Comparison of ENCODE assay signal across 32 mouse cellular contexts in the genomic region with DNA sequence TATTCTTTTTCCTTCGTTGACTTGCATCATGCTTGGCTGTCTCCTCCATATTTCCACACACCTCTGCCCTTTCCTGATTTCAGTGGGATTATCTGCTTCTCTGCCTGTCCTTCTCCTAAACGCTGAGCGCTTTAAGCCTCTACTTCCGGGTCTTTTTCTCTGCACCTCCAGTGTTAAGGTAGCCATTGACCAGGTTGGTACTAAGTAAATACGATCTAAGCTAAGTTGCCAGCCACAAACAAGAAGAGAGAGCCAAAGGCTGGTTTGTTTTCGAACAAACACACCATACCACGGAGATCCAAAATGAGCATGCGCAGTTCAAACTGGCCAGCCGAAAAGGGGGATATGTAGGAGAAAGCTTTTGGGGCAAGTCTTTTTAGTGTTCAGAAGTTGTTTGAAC. TPM values are rescaled to one million over a fixed set of nuclear protein-coding genes. Genes with fewer than 3 reads are reported as not detected.
DNase-seq lines count a peak whose midpoint lies in the region; ATAC-seq and TF ChIP-seq lines count a peak whose summit lies in the region.
"Had no signal": no experiment of that assay in that cellular context is flagged by ENCODE, and none has a peak within 500 bp of the region (broad histone marks: within the 10 kb centered on the region; RNA-seq: fewer than 3 reads in every experiment).

No protein-coding gene starts in this region.

- H3K9ac ChIP-seq in liver, postnatal 0 days (replicated peaks) = no peak overlapping the region
- no peak overlapping the region for H3K9ac ChIP-seq in liver, embryonic 11.5 days (ENCODE audit: low read depth, low read length)
- 0 out of 2 replicates have a peak overlapping the region, but pooled peaks have one; percentile 5 for H3K9ac ChIP-seq in lung, postnatal 0 days (replicated peaks; ENCODE audit: low read depth)
- H3K9ac ChIP-seq in stomach, embryonic 14.5 days (replicated peaks; ENCODE audit: low read depth, low read length) = no peak overlapping the region
- no peak overlapping the region for H3K9ac ChIP-seq in stomach, postnatal 0 days (ENCODE audit: low read length)
- H3K9ac ChIP-seq: forebrain, embryonic 15.5 days; hindbrain, embryonic 12.5 days; limb, embryonic 12.5 days; liver, embryonic 13.5 days; neural tube, embryonic 15.5 days had no signal

- DNase-seq in liver, postnatal 0 days = no peak
- no peak for DNase-seq in liver, embryonic 11.5 days (ENCODE audit: low spot score)
- no peak for DNase-seq in lung, postnatal 0 days (ENCODE audit: low spot score)
- DNase-seq in lung, postnatal 14 days = no peak
- peak; percentile 31 for DNase-seq in stomach, postnatal 0 days (ENCODE audit: low spot score)
- no peak for DNase-seq in layer of hippocampus, postnatal 14 days (ENCODE audit: low spot score in 2 of 2)
- DNase-seq: adrenal gland, adult 8-10 months; B cell, adult 2 months; cerebellum, adult 8-10 months; cerebellum, postnatal 25 days; gastrocnemius, adult 2 months; gastrocnemius, postnatal 36 days; heart, adult 18-20 months; heart, postnatal 36 days; kidney, adult 9 months; liver, embryonic 13.5 days; midbrain, embryonic 14.5 days; retina, postnatal 1 day; right cerebral cortex, postnatal 14 days; thymus, postnatal 14 days had no signal

- H3K4me2 ChIP-seq in liver, postnatal 0 days (ENCODE audit: low read depth, low read length) = peak overlapping the region; percentile 42
- H3K4me2 ChIP-seq in liver, embryonic 11.5 days = no peak overlapping the region
- H3K4me2 ChIP-seq in lung, postnatal 0 days (replicated peaks; ENCODE audit: low read depth, low read length) = peak overlapping the region; percentile 39
- H3K4me2 ChIP-seq in stomach, embryonic 14.5 days (replicated peaks; ENCODE audit: low read depth, low read length) = peak overlapping the region; percentile 14; the same call in 1 of the 2 replicates
- H3K4me2 ChIP-seq in stomach, postnatal 0 days (replicated peaks; ENCODE audit: low read depth) = peak overlapping the region; percentile 44
- H3K4me2 ChIP-seq: forebrain, embryonic 15.5 days; heart, embryonic 11.5 days; hindbrain, embryonic 12.5 days; limb, embryonic 12.5 days; liver, embryonic 13.5 days; neural tube, embryonic 15.5 days had no signal

- no peaks in the 10 kb centered on the region for H3K36me3 ChIP-seq in liver, postnatal 0 days (replicated peaks; ENCODE audit: insufficient read depth, low read length)
- H3K36me3 ChIP-seq in liver, embryonic 11.5 days (ENCODE audit: control insufficient read depth, insufficient read depth, low read length) = no peaks in the 10 kb centered on the region
- H3K36me3 ChIP-seq in lung, postnatal 0 days (ENCODE audit: insufficient read depth, low read length) = no peaks in the 10 kb centered on the region
- H3K36me3 ChIP-seq in stomach, embryonic 14.5 days (ENCODE audit: control insufficient read depth, insufficient read depth, low read length) = no peaks in the 10 kb centered on the region
- H3K36me3 ChIP-seq in stomach, postnatal 0 days (ENCODE audit: control insufficient read depth, insufficient read depth, low read length) = no peaks in the 10 kb centered on the region
- H3K36me3 ChIP-seq: forebrain, embryonic 10.5 days; forebrain, embryonic 15.5 days; G1E; hindbrain, embryonic 12.5 days; limb, embryonic 12.5 days; liver, embryonic 13.5 days; neural tube, embryonic 15.5 days had no signal

- H3K27me3 ChIP-seq in liver, postnatal 0 days (ENCODE audit: insufficient read depth, low read length) = no peaks in the 10 kb centered on the region
- H3K27me3 ChIP-seq in liver, embryonic 11.5 days (replicated peaks; ENCODE audit: control insufficient read depth, insufficient read depth, low read length) = no peaks in the 10 kb centered on the region
- H3K27me3 ChIP-seq in lung, postnatal 0 days (replicated peaks; ENCODE audit: insufficient read depth, low read length) = no peaks in the 10 kb centered on the region
- no peaks in the 10 kb centered on the region for H3K27me3 ChIP-seq in stomach, embryonic 14.5 days (ENCODE audit: control insufficient read depth, insufficient read depth, low read length)
- H3K27me3 ChIP-seq in stomach, postnatal 0 days (ENCODE audit: control insufficient read depth, insufficient read depth, low read length) = no peaks in the 10 kb centered on the region
- H3K27me3 ChIP-seq: forebrain, embryonic 15.5 days; hindbrain, embryonic 12.5 days; limb, embryonic 12.5 days; liver, embryonic 13.5 days; neural tube, embryonic 15.5 days had no signal

- no peak overlapping the region for H3K27ac ChIP-seq in liver, postnatal 0 days (ENCODE audit: low read depth)
- no peak overlapping the region for H3K27ac ChIP-seq in liver, embryonic 11.5 days (ENCODE audit: low read depth, low read length)
- H3K27ac ChIP-seq in lung, postnatal 0 days (ENCODE audit: low read length) = no peak overlapping the region
- H3K27ac ChIP-seq in stomach, embryonic 14.5 days (ENCODE audit: low read length) = no peak overlapping the region
- H3K27ac ChIP-seq in stomach, postnatal 0 days (replicated peaks) = 0 out of 2 replicates have a peak overlapping the region, but pooled peaks have one; percentile 45
- H3K27ac ChIP-seq: forebrain, embryonic 10.5 days; forebrain, embryonic 15.5 days; gastrocnemius, adult 2 months; hindbrain, embryonic 12.5 days; hindbrain, postnatal 0 days; left cerebral cortex, adult 2 months; limb, embryonic 12.5 days; liver, embryonic 13.5 days; macrophage; neural tube, embryonic 15.5 days had no signal

- no peak for TF ChIP-seq CTCF in liver, postnatal 0 days (IDR thresholded peaks at IDR 0.05; ENCODE audit: low read depth)
- no peak for TF ChIP-seq CTCF in lung, postnatal 0 days (IDR thresholded peaks at IDR 0.05)
- no peak for TF ChIP-seq CTCF in stomach, postnatal 0 days (IDR thresholded peaks at IDR 0.05; ENCODE audit: low read depth)

- no peaks in the 10 kb centered on the region for H3K4me1 ChIP-seq in liver, postnatal 0 days (ENCODE audit: insufficient read depth)
- H3K4me1 ChIP-seq in liver, embryonic 11.5 days (replicated peaks; ENCODE audit: control insufficient read depth, insufficient read depth, low read length) = no peaks in the 10 kb centered on the region
- no peaks in the 10 kb centered on the region for H3K4me1 ChIP-seq in lung, postnatal 0 days (ENCODE audit: insufficient read depth, low read depth, low read length)
- no peaks in the 10 kb centered on the region for H3K4me1 ChIP-seq in stomach, embryonic 14.5 days (ENCODE audit: control insufficient read depth, insufficient read depth, low read length)
- no peaks in the 10 kb centered on the region for H3K4me1 ChIP-seq in stomach, postnatal 0 days (replicated peaks; ENCODE audit: control insufficient read depth, insufficient read depth)
- H3K4me1 ChIP-seq: forebrain, embryonic 15.5 days; limb, embryonic 12.5 days; liver, embryonic 13.5 days; neural tube, embryonic 15.5 days had no signal

- no peaks in the 10 kb centered on the region for H3K9me3 ChIP-seq in liver, postnatal 0 days (ENCODE audit: low read length)
- H3K9me3 ChIP-seq in liver, embryonic 11.5 days (ENCODE audit: control insufficient read depth, low read length) = no peaks in the 10 kb centered on the region
- no peaks in the 10 kb centered on the region for H3K9me3 ChIP-seq in lung, postnatal 0 days (ENCODE audit: low read length)
- H3K9me3 ChIP-seq in stomach, embryonic 14.5 days (ENCODE audit: control insufficient read depth, low read depth, low read length) = no peaks in the 10 kb centered on the region
- no peaks in the 10 kb centered on the region for H3K9me3 ChIP-seq in stomach, postnatal 0 days (ENCODE audit: control insufficient read depth, low read length)
- H3K9me3 ChIP-seq: forebrain, embryonic 10.5 days; forebrain, embryonic 15.5 days; G1E; hindbrain, embryonic 12.5 days; limb, embryonic 12.5 days; liver, embryonic 13.5 days; neural tube, embryonic 15.5 days had no signal

- ATAC-seq in liver, postnatal 0 days = no peak
- no peak for ATAC-seq in liver, embryonic 11.5 days (replicated peaks; ENCODE audit: low FRiP score)
- no peak; the same call in 1 of the 2 replicates for ATAC-seq in lung, postnatal 0 days
- ATAC-seq in stomach, embryonic 14.5 days (ENCODE audit: insufficient number of reproducible peaks, insufficient read depth, low FRiP score, low read depth) = no peak
- peak; percentile 70 for ATAC-seq in stomach, postnatal 0 days (ENCODE audit: low FRiP score, low TSS enrichment)
- ATAC-seq: forebrain, embryonic 15.5 days; hindbrain, postnatal 0 days; intestine, embryonic 16.5 days had no signal

- H3K4me3 ChIP-seq in liver, postnatal 0 days (ENCODE audit: low read depth, low read length) = no peak overlapping the region
- H3K4me3 ChIP-seq in liver, embryonic 11.5 days (ENCODE audit: low read depth, low read length) = no peak overlapping the region
- H3K4me3 ChIP-seq in lung, postnatal 0 days (ENCODE audit: low read depth, low read length) = peak overlapping the region; percentile 14; the same call in 1 of the 2 replicates
- no peak overlapping the region for H3K4me3 ChIP-seq in stomach, embryonic 14.5 days (ENCODE audit: low read depth, low read length)
- H3K4me3 ChIP-seq in stomach, postnatal 0 days (ENCODE audit: low read depth, low read length) = 0 out of 2 replicates have a peak overlapping the region, but pooled peaks have one; percentile 4
- H3K4me3 ChIP-seq: forebrain, embryonic 10.5 days; forebrain, embryonic 15.5 days; gastrocnemius, adult 2 months; hindbrain, embryonic 12.5 days; left cerebral cortex, adult 2 months; limb, embryonic 12.5 days; liver, embryonic 13.5 days; neural tube, embryonic 15.5 days had no signal

- WGBS in liver, postnatal 0 days (ENCODE audit: insufficient replicate concordance) = 73% methylated on average over 9 of the region's 9 CpGs
- WGBS in liver, embryonic 11.5 days = 79% methylated on average over 9 of the region's 9 CpGs
- 57% methylated on average over 9 of the region's 9 CpGs for WGBS in lung, postnatal 0 days
- WGBS in stomach, embryonic 14.5 days = 72% methylated on average over 9 of the region's 9 CpGs
- 58% methylated on average over 9 of the region's 9 CpGs for whole genome bisulfite sequencing in stomach, postnatal 0 days

- no peak for TF ChIP-seq EP300 in liver, postnatal 0 days (IDR thresholded peaks at IDR 0.05; ENCODE audit: low read depth)
- TF ChIP-seq EP300 in lung, postnatal 0 days (IDR thresholded peaks at IDR 0.05) = no peak
- no peak for TF ChIP-seq EP300 in stomach, postnatal 0 days (optimal IDR thresholded peaks at IDR 0.05)

RNA-seq across cellular contexts. Expression of a gene that starts 17.1 kb away (rescaled TPM):
- polyA plus RNA-seq in liver, postnatal 0 days (2015; fragmentation: Nextera tagmentation; extraction: Ambion mirVana) = 0.13 and 0.20 TPM in 2 replicates
- 0.47 and 0.70 TPM in 2 replicates for polyA plus RNA-seq in liver, embryonic 11.5 days (2014; fragmentation: Nextera tagmentation; extraction: Ambion mirVana)
- 2.2 and 2.3 TPM in 2 replicates for polyA plus RNA-seq in lung, postnatal 0 days (2015; fragmentation: Nextera tagmentation; extraction: Ambion mirVana)
- 0.94 and 1.4 TPM in 2 replicates for polyA plus RNA-seq in stomach, embryonic 14.5 days (2014; fragmentation: Nextera tagmentation; extraction: Ambion mirVana)
- polyA plus RNA-seq in stomach, postnatal 0 days (2015; fragmentation: Nextera tagmentation; extraction: Ambion mirVana) = 0.35 and 0.40 TPM in 2 replicates
- total RNA-seq in layer of hippocampus, postnatal 14 days (2021) = 10 to 100 TPM; 47.6 to 50.2 TPM
- polyA plus RNA-seq: G1E had no signal

Comparison
In these comparisons a context has a peak if more than half of its experiments do, and no peak if none do; other contexts are left out.
1. H3K4me3 ChIP-seq: peak in lung, postnatal 0 days (single experiment) and stomach, postnatal 0 days (single experiment); none in liver, postnatal 0 days (single experiment), liver, embryonic 11.5 days (single experiment) and stomach, embryonic 14.5 days (single experiment).